Mouse (Mus musculus): Measurements from ENCODE around the gene Zfp493. TPM values are rescaled to one million over a fixed set of nuclear protein-coding genes. Genes with fewer than 3 reads are reported as not detected.

The Zfp493 gene
- total RNA-seq, 1 experiment from 2014 or later = 2.3 TPM

Other genes starting within 250 kb of the Zfp493 start
- gene Zfp748, start 225.9 kb upstream of the Zfp493 start, total RNA-seq (2021) = 7.6 and 7.8 TPM in 2 replicates
- 6.3 and 6.6 TPM in 2 replicates for gene Zfp729b, start 170.0 kb upstream of the Zfp493 start, total RNA-seq (2021)
- gene Gm49345, start 141.9 kb upstream of the Zfp493 start, total RNA-seq (2021) = 1.3 and 2.3 TPM in 2 replicates
- 6.0 and 6.9 TPM in 2 replicates for gene Zfp729a, start 141.9 kb upstream of the Zfp493 start, total RNA-seq (2021)
- gene Zfp738, start 92.6 kb upstream of the Zfp493 start, total RNA-seq (2021) = 8.4 and 11.7 TPM in 2 replicates
- gene Zfp65, start 50.5 kb upstream of the Zfp493 start, total RNA-seq (2021) = 8.1 and 14.6 TPM in 2 replicates
- 4.0 and 4.8 TPM in 2 replicates for gene Zfp85, start 24.5 kb upstream of the Zfp493 start, total RNA-seq (2021)
- 3.4 and 4.7 TPM in 2 replicates for gene Zfp273, start 34.0 kb downstream of the Zfp493 start, total RNA-seq (2021)
- 1.5 and 2.7 TPM in 2 replicates for gene Gm10037, start 51.4 kb downstream of the Zfp493 start, total RNA-seq (2021)
- gene BC048507, start 83.6 kb downstream of the Zfp493 start, total RNA-seq (2021) = not detected in 2 replicates

Measured in adrenal gland, postnatal 14 days (tissue).